Mouse (Mus musculus) adrenal gland, postnatal 10 days (tissue): ENCODE results near the gene Ociad2. TPM values are rescaled to one million over a fixed set of nuclear protein-coding genes. Genes with fewer than 3 reads are reported as not detected.

Experiments
- DNase-seq: peaks from one replicate; pipeline ENCODE4 v3.0.0; 2021; ENCODE audit warnings: mixed read lengths
- total RNA-seq, 2 experiments: library from RNA; stranded (reverse); gene quantifications; 2 replicates each; pipeline ENCODE4 v1.2.3; 2021

Ociad2 gene
- total RNA-seq, 2 experiments from 2014 or later: 11.8 to 16.4 TPM

- no peak for DNase-seq
Observed at GRCm38 (mm10) chr5:73301601-73302307, 39.1 kb downstream of the Ociad2 start.

- no peak for DNase-seq
Observed at GRCm38 (mm10) chr5:73295916-73296315, 44.9 kb downstream of the Ociad2 start.

GRCm38 (mm10) chr5:73295016-73295415 is 45.8 kb downstream of the Ociad2 start:
- no peak for DNase-seq

- no peak for DNase-seq
Observed at GRCm38 (mm10) chr5:73293458-73293827, 47.4 kb downstream of the Ociad2 start.

GRCm38 (mm10) chr5:73292502-73293457 is 48.0 kb downstream of the Ociad2 start, which contains the start of gene Ociad1:
Gene Ociad1 (plus strand): TSS chr5:73292784.
- peak; percentile 96 for DNase-seq

- no peak for DNase-seq
Observed at GRCm38 (mm10) chr5:73289900-73290299, 50.9 kb downstream of the Ociad2 start.

GRCm38 (mm10) chr5:73286603-73287002 is 54.2 kb downstream of the Ociad2 start:
- no peak for DNase-seq

- DNase-seq: no peak
Observed at GRCm38 (mm10) chr5:73285470-73285978, 55.3 kb downstream of the Ociad2 start.

GRCm38 (mm10) chr5:73284046-73284445 is 56.8 kb downstream of the Ociad2 start:
- no peak for DNase-seq

- no peak for DNase-seq
Observed at GRCm38 (mm10) chr5:73280567-73280850, 60.3 kb downstream of the Ociad2 start.

GRCm38 (mm10) chr5:73279732-73280566 is 60.9 kb downstream of the Ociad2 start:
- DNase-seq: no peak

GRCm38 (mm10) chr5:73279190-73279589 is 61.6 kb downstream of the Ociad2 start:
- DNase-seq: no peak

- DNase-seq: no peak
Observed at GRCm38 (mm10) chr5:73274941-73275340, 65.9 kb downstream of the Ociad2 start.

GRCm38 (mm10) chr5:73273171-73273570 is 67.7 kb downstream of the Ociad2 start:
- no peak for DNase-seq

Other genes with a start within 250 kb of the Ociad2 start
- gene Fryl, start 84.4 kb downstream of the Ociad2 start, total RNA-seq: 10 to 100 TPM; 38.4 to 49.1 TPM
- 100 to 1,000 TPM; 217 to 226 TPM for gene Ociad1, start 48.2 kb downstream of the Ociad2 start, total RNA-seq
- not detected for gene Cwh43, start 65.0 kb upstream of the Ociad2 start, total RNA-seq
- 10 to 100 TPM; 27.9 to 32.0 TPM for gene Dcun1d4, start 140.0 kb upstream of the Ociad2 start, total RNA-seq